Mouse (Mus musculus) Patski (cell line): ENCODE results near the gene Vasn. TPM values are rescaled to one million over a fixed set of nuclear protein-coding genes. Genes with fewer than 3 reads are reported as not detected.

Source experiments
- ATAC-seq: fragments of 100-300 bp; one replicate; pipeline ENCODE4 v1.8.0; 2021
- CTCF ChIA-PET: fragments of 350-600 bp; sonication (Branson Sonifier 250); formaldehyde crosslinking; loops from one replicate; lab custom pipeline; 2022; ENCODE audit warnings: inconsistent platforms; lab: Charles Lee
- POLR2A ChIA-PET: fragments of 350-600 bp; sonication (Branson Sonifier 250); formaldehyde crosslinking; loops from one replicate; lab custom pipeline; 2022; ENCODE audit warnings: antibody characterized with exemption, inconsistent platforms; lab: Charles Lee
- DNase-seq: peaks from one replicate; pipeline ENCODE4 v3.0.0-alpha.2; 2011; ENCODE audit warnings: low read depth, low spot score
- H3K27me3 ChIP-seq: fragments of 371-371 bp; one replicate; pipeline ENCODE4 v1.5.1; 2021
- CTCF ChIP-seq: fragments of 100-300 bp; IDR thresholded peaks from one replicate; pipeline ENCODE4 v1.5.1; 2021
- in situ Hi-C: fragments of 300-500 bp; cut with MboI; formaldehyde crosslinking; loops from 3 replicates; pipeline ENCODE4 v1.11.1; 2018; ENCODE audit warnings: low pct_unique_long_range_greater_than_20kb, mixed read lengths
- polyA plus RNA-seq: library from polyadenylated mRNA; unstranded; gene quantifications from one replicate; pipeline ENCODE4 v1.2.3, GENCODE M21; 2021

Vasn gene
- 74.5 TPM for polyA plus RNA-seq

DNA sequence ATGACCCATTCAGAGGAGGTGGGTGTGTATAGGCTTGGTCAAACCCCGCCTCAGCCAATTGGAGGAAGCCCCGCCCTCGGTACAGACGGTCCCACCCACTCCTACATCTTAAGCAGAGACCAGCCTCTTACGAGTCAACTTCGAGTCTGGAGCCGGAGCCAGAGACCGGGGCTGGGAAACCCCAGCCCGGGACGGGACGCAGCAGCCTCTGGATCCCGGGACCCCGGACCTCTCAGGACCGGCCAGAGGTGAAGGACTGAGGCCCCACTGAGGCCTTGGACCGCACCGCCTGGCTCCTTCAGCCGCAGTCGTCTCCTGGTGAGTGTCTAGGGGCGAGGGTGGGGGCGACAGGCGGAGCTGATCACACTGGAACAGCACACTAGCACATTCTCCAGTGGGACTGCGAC, at the start of gene Vasn, which contains the start of gene Dnaja3:
Gene Vasn (plus strand): TSS at position 111 of the 407 bp plus-strand sequence.
Gene Dnaja3 (plus strand): TSS at position 159 of the 407 bp plus-strand sequence.
- POLR2A ChIA-PET = no interaction called here
- CTCF ChIA-PET = interaction anchor here (3.5 kb wide), 1 partner anchor 28 kb away, joined by 18 read pairs; no protein-coding TSS in a partner anchor
- H3K27me3 ChIP-seq = no peaks in the 10 kb centered on the region
- TF ChIP-seq CTCF = no peak
- DNase-seq (peak; percentile 59), ATAC-seq (peak; percentile 70)
- in situ Hi-C loops = no loop called here

DNA sequence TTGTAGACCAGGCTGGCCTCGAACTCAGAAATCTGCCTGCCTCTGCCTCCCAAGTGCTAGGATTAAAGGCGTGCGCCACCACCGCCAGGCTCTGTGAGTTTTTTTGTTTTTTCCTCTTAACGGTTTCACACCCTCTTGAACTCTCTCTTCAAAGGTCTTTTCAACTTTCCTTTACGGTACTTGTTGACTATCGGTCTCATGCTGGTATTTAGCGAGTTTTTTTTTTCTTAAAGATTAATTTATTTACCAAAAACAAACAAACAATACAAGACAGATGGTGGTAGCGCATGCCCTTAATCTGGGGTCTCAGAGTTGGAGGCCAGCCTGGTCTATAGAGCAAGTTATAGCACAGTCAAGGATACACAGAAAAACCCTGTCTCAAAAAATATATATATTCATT, 49.5 kb upstream of the Vasn start:
- CTCF ChIA-PET = interaction anchor here (1.4 kb wide), 1 partner anchor 17 kb away, joined by 4 read pairs; no protein-coding TSS in a partner anchor
- no peak for ATAC-seq
- TF ChIP-seq CTCF = no peak
- POLR2A ChIA-PET = no interaction called here
- DNase-seq = no peak
- H3K27me3 ChIP-seq = no peaks in the 10 kb centered on the region
- in situ Hi-C loops = no loop called here

DNA sequence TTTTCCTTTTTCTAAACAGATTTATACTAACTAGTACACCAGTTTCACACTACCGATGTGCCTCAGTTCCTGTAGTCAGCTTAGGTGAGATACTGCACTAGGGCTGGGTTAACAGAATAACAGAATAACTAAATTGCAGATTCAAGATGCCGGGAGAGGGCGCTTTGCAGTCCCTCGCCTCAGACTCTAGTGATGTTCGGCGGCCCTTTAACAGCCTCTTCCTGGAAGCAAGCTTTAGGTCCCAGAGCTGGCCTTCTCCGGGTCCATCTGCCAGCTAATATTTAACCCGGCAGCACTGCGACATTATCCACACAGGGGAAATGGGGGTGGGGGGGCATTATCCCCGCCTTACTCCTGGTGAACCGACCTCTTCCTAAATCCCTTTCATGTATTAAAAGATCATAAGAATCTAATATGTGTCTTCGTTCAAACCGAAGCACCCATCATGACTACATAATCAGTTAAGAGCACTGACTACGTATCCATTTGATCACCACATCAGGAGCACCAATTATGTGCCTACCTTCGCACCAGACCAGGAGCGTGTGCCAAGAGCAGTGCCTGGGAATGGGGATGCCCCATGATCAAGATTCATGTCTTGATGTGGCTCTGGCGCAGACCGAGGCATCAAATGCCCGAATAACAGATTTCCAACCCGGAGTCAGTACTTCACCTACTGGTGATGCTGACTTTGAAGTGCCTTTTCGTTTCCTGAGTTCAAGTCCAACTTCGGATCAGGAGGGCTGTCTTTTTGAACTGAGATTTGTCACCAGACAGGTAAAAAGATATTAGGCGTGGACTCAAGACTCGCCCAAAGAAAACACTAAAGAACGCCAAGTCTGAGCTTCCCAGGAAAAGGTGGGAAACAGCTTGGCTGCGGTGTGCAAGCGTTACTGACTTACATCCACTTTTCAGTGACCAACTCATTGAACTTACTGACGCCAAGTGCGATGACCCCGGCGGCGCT, 46.5 kb upstream of the Vasn start:
- ChIA-PET CTCF (interaction anchor here (0.9 to 6.8 kb wide), 14 partner anchors 8 to 74 kb away, joined by 3 to 94 read pairs (median 4); no protein-coding TSS in a partner anchor), POLR2A (interaction anchor here (1.1 to 5.6 kb wide), 2 partner anchors 10 to 13 kb away, joined by 3 to 34 read pairs; no protein-coding TSS in a partner anchor)
- in situ Hi-C loops = no loop called here
- no peak for DNase-seq
- no peaks in the 10 kb centered on the region for H3K27me3 ChIP-seq
- no peak for ATAC-seq
- no peak for TF ChIP-seq CTCF

DNA sequence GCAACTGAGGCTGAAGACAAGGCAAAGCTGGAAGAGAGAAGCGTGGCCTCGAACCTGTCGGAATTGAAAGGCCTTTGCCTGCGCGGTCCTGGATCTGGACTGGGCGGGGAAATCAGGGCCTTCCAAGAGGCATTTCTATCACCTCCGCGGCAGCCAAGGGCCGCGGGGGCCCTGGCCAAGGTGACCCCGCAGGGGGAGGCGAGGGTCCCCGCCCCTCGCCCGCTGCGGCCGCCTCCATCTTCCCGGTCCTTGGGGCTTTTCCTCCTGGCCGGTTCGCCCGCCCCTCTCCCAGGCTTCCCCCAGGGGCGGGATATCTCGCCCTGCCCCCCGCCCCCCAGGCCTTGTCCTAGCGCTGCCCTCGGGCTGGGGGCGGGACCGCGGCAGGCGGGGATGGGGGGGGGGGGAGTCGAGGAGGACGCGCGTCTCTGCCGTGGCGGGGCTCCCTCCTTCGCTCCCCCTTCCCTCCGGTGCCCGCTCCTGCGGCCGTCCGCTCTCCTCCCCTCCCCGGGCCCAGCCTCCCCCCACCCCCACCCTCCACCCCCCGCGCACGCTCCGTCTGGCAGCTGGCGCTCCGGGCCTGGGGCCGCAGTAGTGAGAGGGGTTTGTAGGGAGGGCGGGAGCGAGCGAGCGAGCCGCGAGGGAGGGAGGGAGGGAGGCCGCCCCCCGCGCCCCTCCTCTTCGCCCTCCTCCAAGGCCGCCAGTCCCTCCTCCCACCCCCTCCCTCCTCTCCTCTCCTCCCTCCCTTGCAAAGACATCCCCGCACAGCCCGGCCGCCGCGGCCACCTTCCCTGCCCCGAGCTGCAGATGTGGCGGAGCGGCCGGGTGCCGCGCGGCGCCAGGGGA, 45.5 kb upstream of the Vasn start, which contains the start of gene Glis2:
Gene Glis2 (plus strand): TSS at position 743 of the 843 bp plus-strand sequence.
- no peaks in the 10 kb centered on the region for H3K27me3 ChIP-seq
- CTCF ChIA-PET = interaction anchor here (1.2 to 6.8 kb wide), 6 partner anchors 9 to 73 kb away, joined by 3 to 94 read pairs (median 4); no protein-coding TSS in a partner anchor
- POLR2A ChIA-PET = interaction anchor here (1.1 to 5.6 kb wide), 2 partner anchors 9 to 12 kb away, joined by 3 to 34 read pairs; no protein-coding TSS in a partner anchor
- TF ChIP-seq CTCF = no peak
- ATAC-seq (peak; percentile 59), DNase-seq (no peak)
- in situ Hi-C loops = no loop called here

DNA sequence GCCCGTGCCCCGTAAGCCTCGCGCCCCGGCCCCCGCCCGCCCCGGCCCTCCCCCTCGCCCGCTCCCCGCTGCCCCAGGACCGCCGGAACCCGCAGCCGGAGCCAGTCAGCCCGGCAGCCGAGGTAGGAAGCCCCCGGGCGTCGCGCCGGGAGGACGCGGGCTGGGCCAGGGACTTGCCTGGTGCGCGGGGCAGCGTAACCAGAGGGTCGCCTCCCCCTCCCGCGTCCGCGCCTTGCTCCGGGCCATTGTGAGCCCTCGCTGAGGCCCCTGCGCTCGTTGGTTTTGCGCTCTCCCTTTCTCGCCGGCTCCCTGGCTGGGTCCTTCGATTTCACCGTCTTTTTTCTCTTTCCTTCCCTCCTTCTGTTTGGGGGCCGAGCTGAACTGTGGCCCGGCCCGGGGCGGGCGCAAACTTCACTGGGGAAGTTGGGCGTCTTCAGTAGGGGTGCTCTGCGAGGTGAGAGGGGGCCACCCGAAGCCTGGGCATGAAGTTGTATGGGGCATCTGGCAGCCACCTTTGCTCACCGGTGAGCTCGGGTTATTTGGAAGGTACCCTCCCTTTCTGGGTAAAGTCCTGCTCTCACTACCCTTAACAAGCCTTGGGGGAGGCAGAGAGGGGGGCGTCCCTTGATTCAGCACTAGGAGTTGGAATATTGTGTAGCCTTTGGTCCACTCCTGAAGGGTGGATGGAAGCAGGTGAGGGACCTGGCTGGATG, 44.8 kb upstream of the Vasn start:
- no peak for TF ChIP-seq CTCF
- no peaks in the 10 kb centered on the region for H3K27me3 ChIP-seq
- ATAC-seq = peak; percentile 2
- in situ Hi-C loops = no loop called here
- no peak for DNase-seq
- POLR2A ChIA-PET = interaction anchor here (5.6 kb wide), 1 partner anchor 11 kb away, joined by 34 read pairs; no protein-coding TSS in a partner anchor
- CTCF ChIA-PET = interaction anchor here (1.7 to 6.8 kb wide), 2 partner anchors 13 to 279 kb away, joined by 3 to 94 read pairs; no protein-coding TSS in a partner anchor

DNA sequence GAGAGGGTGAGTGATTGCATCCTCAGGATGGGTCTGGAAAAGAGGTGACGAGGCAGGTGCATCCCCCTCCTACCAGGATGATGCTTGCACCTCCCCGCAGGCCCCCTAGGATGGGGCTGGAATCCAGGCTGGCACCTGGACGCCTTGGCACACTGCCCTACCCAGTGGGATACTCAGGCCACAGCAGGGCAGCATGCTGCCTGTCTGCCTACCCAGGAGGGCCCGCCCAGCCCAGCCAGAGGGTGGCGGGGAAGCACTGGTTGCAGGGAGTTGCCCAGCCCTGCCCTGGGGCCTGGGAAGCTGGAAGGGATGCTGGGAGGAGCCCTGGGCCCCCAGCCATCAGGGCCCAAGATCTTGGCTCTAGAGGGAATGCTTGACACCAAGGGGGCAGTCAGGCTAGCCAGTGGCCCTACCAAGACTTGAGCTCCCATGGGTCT, 44.2 kb upstream of the Vasn start:
- in situ Hi-C loops = no loop called here
- ATAC-seq (peak; percentile 38), DNase-seq (no peak)
- H3K27me3 ChIP-seq = no peaks in the 10 kb centered on the region
- ChIA-PET POLR2A (interaction anchor here (5.6 kb wide), 1 partner anchor 11 kb away, joined by 34 read pairs; no protein-coding TSS in a partner anchor), CTCF (interaction anchor here (1.7 to 6.8 kb wide), 3 partner anchors 12 to 280 kb away, joined by 3 to 94 read pairs (median 4); no protein-coding TSS in a partner anchor)
- TF ChIP-seq CTCF = no peak

DNA sequence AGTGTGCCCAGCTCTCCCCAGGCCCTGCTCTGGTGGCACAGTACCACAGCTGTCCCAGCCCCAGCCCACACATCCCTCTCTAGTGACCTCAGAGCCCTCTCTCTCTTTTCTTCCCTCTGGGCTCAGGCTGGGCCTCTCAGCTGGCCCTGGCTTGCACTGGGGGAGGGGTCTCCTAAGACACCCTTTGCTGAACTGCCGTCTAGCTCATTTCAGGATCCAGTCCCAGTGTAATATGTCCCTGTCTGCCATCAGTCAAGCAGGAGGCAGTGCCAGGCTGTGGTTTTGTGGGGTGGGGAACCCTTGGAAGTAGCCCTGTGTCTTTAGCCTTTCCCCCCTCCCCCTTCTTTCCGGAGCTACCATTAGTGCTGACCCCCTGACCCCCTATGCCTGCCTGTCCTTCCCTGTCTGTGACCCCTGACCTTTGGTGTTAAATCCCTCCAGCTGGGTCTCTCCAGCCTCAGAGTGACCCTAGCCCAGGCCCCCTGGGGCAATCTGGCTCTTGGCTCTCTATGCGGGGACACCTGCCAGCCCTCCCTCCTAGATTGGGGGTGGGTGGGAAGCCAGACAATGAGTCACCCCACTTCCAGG, 43.5 kb upstream of the Vasn start:
- CTCF ChIA-PET = interaction anchor here (1.7 to 6.8 kb wide), 3 partner anchors 11 to 281 kb away, joined by 3 to 94 read pairs (median 4); no protein-coding TSS in a partner anchor
- ATAC-seq (no peak), DNase-seq (no peak)
- in situ Hi-C loops = no loop called here
- no peaks in the 10 kb centered on the region for H3K27me3 ChIP-seq
- POLR2A ChIA-PET = interaction anchor here (0.9 to 5.6 kb wide), 2 partner anchors 10 to 37 kb away, joined by 3 to 34 read pairs; partner anchors contain the start of gene Tfap4
- TF ChIP-seq CTCF = no peak

DNA sequence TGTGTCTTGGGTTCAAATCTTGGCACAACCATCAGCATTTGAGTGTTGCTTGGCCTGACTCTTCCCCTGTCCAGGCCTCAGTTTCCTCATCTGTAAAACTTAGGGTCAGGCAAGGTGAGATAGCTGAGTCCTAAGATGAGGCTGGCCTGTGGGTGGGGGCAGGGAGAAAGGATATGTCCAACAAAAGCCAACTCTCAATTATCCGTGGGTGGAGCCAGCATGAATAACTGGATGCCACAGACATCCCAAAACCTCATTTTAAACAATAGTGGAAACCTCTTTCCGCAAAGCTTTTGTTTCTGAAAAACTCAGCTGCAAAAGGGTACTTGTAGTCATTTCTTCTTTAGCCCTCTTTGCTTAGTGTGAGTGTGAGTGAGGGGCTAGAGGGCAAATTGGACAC, 42.9 kb upstream of the Vasn start:
- POLR2A ChIA-PET = interaction anchor here (0.9 to 5.6 kb wide), 2 partner anchors 10 to 37 kb away, joined by 3 to 34 read pairs; partner anchors contain the start of gene Tfap4
- ATAC-seq (no peak), DNase-seq (no peak)
- no peaks in the 10 kb centered on the region for H3K27me3 ChIP-seq
- in situ Hi-C loops = no loop called here
- TF ChIP-seq CTCF = no peak
- CTCF ChIA-PET = interaction anchor here (1.7 to 6.8 kb wide), 3 partner anchors 11 to 281 kb away, joined by 3 to 94 read pairs (median 4); no protein-coding TSS in a partner anchor
